Comparison of ENCODE assay signal across 8 mouse cellular contexts in the genomic region with DNA sequence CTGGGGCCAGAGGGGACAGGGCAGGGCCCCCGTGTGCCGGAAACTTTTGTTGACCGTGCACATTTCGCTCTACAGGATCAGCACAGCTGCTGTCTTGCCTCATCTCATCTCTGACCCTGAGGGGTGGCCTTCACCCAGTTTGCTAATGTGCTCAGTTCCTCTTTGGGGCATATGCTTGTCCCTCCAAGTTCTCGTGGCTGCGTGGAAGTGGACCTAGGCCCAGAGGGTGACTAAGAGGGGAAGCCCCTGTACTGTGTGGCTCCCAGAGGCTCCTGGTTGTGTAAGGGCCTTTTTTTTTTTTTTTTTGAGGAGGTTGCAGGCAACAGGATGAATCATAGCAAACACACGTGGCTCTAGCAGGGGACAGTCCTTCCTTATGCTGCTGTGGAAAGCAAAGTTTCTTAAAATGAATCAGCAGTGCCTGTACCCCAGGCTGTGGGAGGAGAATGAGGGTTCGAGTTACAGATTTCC.
DNase-seq lines count a peak whose midpoint lies in the region; ATAC-seq and TF ChIP-seq lines count a peak whose summit lies in the region.
"Had no signal": no experiment of that assay in that cellular context is flagged by ENCODE, and none has a peak within 500 bp of the region (broad histone marks: within the 10 kb centered on the region; RNA-seq: fewer than 3 reads in every experiment).

No protein-coding gene starts in this region.

- peak; percentile 32 to 46 for DNase-seq in B cell, adult 2 months
- peak; percentile 86 for DNase-seq in NIH3T3 (ENCODE audit: low read depth)
- DNase-seq in frontal cortex, postnatal 10 days (ENCODE audit: low spot score in 2 of 2): peak; percentile 27 to 54
- DNase-seq in stomach, postnatal 0 days (ENCODE audit: low spot score): peak; percentile 26

- no peak for TF ChIP-seq EP300 in stomach, postnatal 0 days (optimal IDR thresholded peaks at IDR 0.05)

- H3K4me2 ChIP-seq in intestine, postnatal 0 days (replicated peaks; ENCODE audit: low read depth): no peak overlapping the region
- H3K4me2 ChIP-seq in lung, embryonic 15.5 days: no peak overlapping the region
- H3K4me2 ChIP-seq in stomach, postnatal 0 days (replicated peaks; ENCODE audit: low read depth): no peak overlapping the region
- no peak overlapping the region for H3K4me2 ChIP-seq in forebrain, embryonic 16.5 days (ENCODE audit: low read length)

- WGBS in intestine, postnatal 0 days: 30% methylated on average over 8 of the region's 8 CpGs
- WGBS in lung, embryonic 15.5 days: 58% methylated on average over 8 of the region's 8 CpGs
- WGBS in stomach, postnatal 0 days: 45% methylated on average over 8 of the region's 8 CpGs
- WGBS in forebrain, embryonic 16.5 days: 89% methylated on average over 8 of the region's 8 CpGs

- H3K27ac ChIP-seq in intestine, postnatal 0 days (ENCODE audit: low read depth, low read length): peak overlapping the region; percentile 41; the same call in 1 of the 2 replicates
- H3K27ac ChIP-seq in lung, embryonic 15.5 days: peak overlapping the region; percentile 64
- 0 out of 2 replicates have a peak overlapping the region, but pooled peaks have one; percentile 13 for H3K27ac ChIP-seq in stomach, postnatal 0 days (replicated peaks)
- H3K27ac ChIP-seq in forebrain, embryonic 16.5 days (ENCODE audit: low read length): no peak overlapping the region

- no peak overlapping the region for H3K4me3 ChIP-seq in intestine, postnatal 0 days (ENCODE audit: low read depth, low read length)
- H3K4me3 ChIP-seq in lung, embryonic 15.5 days: no peak overlapping the region
- no peak overlapping the region for H3K4me3 ChIP-seq in stomach, postnatal 0 days (ENCODE audit: low read depth, low read length)
- no peak overlapping the region for H3K4me3 ChIP-seq in forebrain, embryonic 16.5 days (replicated peaks; ENCODE audit: low read length)
- H3K4me3 ChIP-seq: erythroblast, embryonic 14.5 days had no signal

- peak; percentile 85 for ATAC-seq in intestine, postnatal 0 days
- ATAC-seq in lung, embryonic 15.5 days (ENCODE audit: borderline replicate concordance, extremely low read depth, low FRiP score, low TSS enrichment): peak; percentile 27; the same call in 1 of the 2 replicates
- ATAC-seq in stomach, postnatal 0 days (ENCODE audit: low FRiP score, low TSS enrichment): peak; percentile 91
- ATAC-seq in forebrain, embryonic 16.5 days: no peak

- H3K9me3 ChIP-seq in intestine, postnatal 0 days (ENCODE audit: control insufficient read depth): no peaks in the 10 kb centered on the region
- H3K9me3 ChIP-seq in lung, embryonic 15.5 days: no peaks in the 10 kb centered on the region
- no peaks in the 10 kb centered on the region for H3K9me3 ChIP-seq in stomach, postnatal 0 days (ENCODE audit: control insufficient read depth, low read length)
- no peaks in the 10 kb centered on the region for H3K9me3 ChIP-seq in forebrain, embryonic 16.5 days (ENCODE audit: control insufficient read depth, low read length)

- no peak overlapping the region for H3K9ac ChIP-seq in intestine, postnatal 0 days (ENCODE audit: low read depth, low read length)
- no peak overlapping the region for H3K9ac ChIP-seq in lung, embryonic 15.5 days
- H3K9ac ChIP-seq in stomach, postnatal 0 days (ENCODE audit: low read length): no peak overlapping the region
- H3K9ac ChIP-seq in forebrain, embryonic 16.5 days (replicated peaks; ENCODE audit: low read depth, low read length): no peak overlapping the region

- H3K4me1 ChIP-seq in intestine, postnatal 0 days (replicated peaks; ENCODE audit: control insufficient read depth, insufficient read depth, low read length): no peaks in the 10 kb centered on the region
- 0 out of 2 replicates have a peak, but pooled peaks cover 7% of the 10 kb centered on the region for H3K4me1 ChIP-seq in lung, embryonic 15.5 days
- no peaks in the 10 kb centered on the region for H3K4me1 ChIP-seq in stomach, postnatal 0 days (replicated peaks; ENCODE audit: control insufficient read depth, insufficient read depth)
- H3K4me1 ChIP-seq in forebrain, embryonic 16.5 days (replicated peaks; ENCODE audit: control insufficient read depth, insufficient read depth, low read length): no peaks in the 10 kb centered on the region

- TF ChIP-seq CTCF in intestine, postnatal 0 days (IDR thresholded peaks at IDR 0.05; ENCODE audit: low read depth): no peak
- TF ChIP-seq CTCF in stomach, postnatal 0 days (IDR thresholded peaks at IDR 0.05; ENCODE audit: low read depth): no peak

- H3K36me3 ChIP-seq in intestine, postnatal 0 days (ENCODE audit: control insufficient read depth, insufficient read depth): no peaks in the 10 kb centered on the region
- H3K36me3 ChIP-seq in lung, embryonic 15.5 days: no peaks in the 10 kb centered on the region
- H3K36me3 ChIP-seq in stomach, postnatal 0 days (ENCODE audit: control insufficient read depth, insufficient read depth, low read length): no peaks in the 10 kb centered on the region
- no peaks in the 10 kb centered on the region for H3K36me3 ChIP-seq in forebrain, embryonic 16.5 days (ENCODE audit: control insufficient read depth, insufficient read depth)

- H3K27me3 ChIP-seq in intestine, postnatal 0 days (replicated peaks; ENCODE audit: control insufficient read depth, insufficient read depth, low read length): no peaks in the 10 kb centered on the region
- H3K27me3 ChIP-seq in lung, embryonic 15.5 days: no peaks in the 10 kb centered on the region
- H3K27me3 ChIP-seq in stomach, postnatal 0 days (ENCODE audit: control insufficient read depth, insufficient read depth, low read length): no peaks in the 10 kb centered on the region
- no peaks in the 10 kb centered on the region for H3K27me3 ChIP-seq in forebrain, embryonic 16.5 days (replicated peaks; ENCODE audit: control insufficient read depth, insufficient read depth, low read length)

Comparison
In these comparisons a context has a peak if more than half of its experiments do, and no peak if none do; other contexts are left out.
1. DNase-seq: peak in every context shown above with its lines; median percentile 86 in NIH3T3; 40 in frontal cortex, postnatal 10 days; 39 in B cell, adult 2 months; 26 in stomach, postnatal 0 days.